Mouse (Mus musculus) liver, embryonic 11.5 days (tissue): ENCODE measurements around the gene Swt1. TPM values are rescaled to one million over a fixed set of nuclear protein-coding genes. Genes with fewer than 3 reads are reported as not detected.
"Not testable (repeated sequence)": the region's sequence is repeated elsewhere in the genome, so short reads cannot be mapped to it uniquely, and the experiment has no call there.

Experiments
- ATAC-seq: fragments of 200-750 bp; cut with Nextera tagmentation; replicated peaks from 2 replicates; pipeline ENCODE4 v1.8.0; 2017; ENCODE audit warnings: moderate number of reproducible peaks, mild to moderate bottlenecking, moderate TSS enrichment, moderate library complexity; ENCODE audit not compliant: low FRiP score
- DNase-seq: peaks from one replicate; pipeline ENCODE4 v3.0.0-alpha.2; 2017; ENCODE audit warnings: low spot score
- H3K27ac ChIP-seq: fragments of 300-500 bp; sonication (generic); 2 replicates; pipeline ENCODE4 v1.5.1; 2014; ENCODE audit warnings: mild to moderate bottlenecking, low read depth, low read length, control low read depth
- H3K27me3 ChIP-seq: fragments of 300-500 bp; sonication (generic); replicated peaks from 2 replicates; pipeline ENCODE4 v1.6.1; 2014; ENCODE audit warnings: low read length, mixed read lengths; ENCODE audit not compliant: control insufficient read depth, insufficient read depth
- H3K36me3 ChIP-seq: fragments of 300-500 bp; sonication (generic); 2 replicates; pipeline ENCODE4 v1.6.1; 2014; ENCODE audit warnings: mild to moderate bottlenecking, low read length, moderate library complexity, mixed read lengths; ENCODE audit not compliant: control insufficient read depth, insufficient read depth
- H3K4me1 ChIP-seq: fragments of 300-500 bp; sonication (generic); replicated peaks from 2 replicates; pipeline ENCODE4 v1.6.1; 2014; ENCODE audit warnings: low read length, mixed read lengths; ENCODE audit not compliant: control insufficient read depth, insufficient read depth
- H3K4me2 ChIP-seq: fragments of 300-500 bp; sonication (generic); 2 replicates; pipeline ENCODE4 v1.6.1; 2014; ENCODE audit warnings: mild to moderate bottlenecking, control low read depth, moderate library complexity
- H3K4me3 ChIP-seq: fragments of 300-500 bp; sonication (generic); 2 replicates; pipeline ENCODE4 v1.5.1; 2014; ENCODE audit warnings: low read depth, low read length, control low read depth
- H3K9ac ChIP-seq: fragments of 300-500 bp; sonication (generic); 2 replicates; pipeline ENCODE4 v1.6.1; 2014; ENCODE audit warnings: low read depth, low read length, control low read depth
- H3K9me3 ChIP-seq: fragments of 300-500 bp; sonication (generic); 2 replicates; pipeline ENCODE4 v1.6.1; 2016; ENCODE audit warnings: low read length, inconsistent platforms, mixed read lengths; ENCODE audit not compliant: control insufficient read depth
- WGBS: fragments of 180-500 bp; shearing (Covaris S2); extraction: QIAGEN DNeasy Blood & Tissue Kit; methylation state at CpG from one replicate; pipeline ENCODE4 v1.1.7; 2014; 5-methylcytosine and 5-hydroxymethylcytosine counted together
- polyA plus RNA-seq: library from polyadenylated mRNA; unstranded; fragments of >200 nt; fragmentation: Nextera tagmentation; extraction: Ambion mirVana; gene quantifications from 2 replicates; pipeline ENCODE4 v1.2.1, GENCODE M21; 2014

Gene Swt1
- polyA plus RNA-seq, 1 experiment from 2014 or later = 20.7 TPM

- H3K27ac ChIP-seq, H3K9ac ChIP-seq, ATAC-seq, H3K4me2 ChIP-seq, DNase-seq, H3K4me3 ChIP-seq, H3K27me3 ChIP-seq, H3K9me3 ChIP-seq: not testable (repeated sequence)
- H3K36me3 ChIP-seq = peaks cover 28% of the 10 kb centered on the region
- peaks cover 17% of the 10 kb centered on the region for H3K4me1 ChIP-seq
- 79% methylated on average over 4 of the region's 4 CpGs for WGBS
These were observed 80.0 kb downstream of the Swt1 start for GRCm38 (mm10) chr1:151348293-151348692.

GRCm38 (mm10) chr1:151346681-151347127 is 81.6 kb downstream of the Swt1 start:
- Histone ChIP-seq H3K9me3 (no peaks in the 10 kb centered on the region), H3K4me3 (peak overlapping the region; percentile 93), H3K9ac (peak overlapping the region; percentile 37; the same call in 1 of the 2 replicates), H3K27me3 (no peaks in the 10 kb centered on the region), H3K36me3 (peaks cover 18% of the 10 kb centered on the region), H3K4me1 (peaks cover 25% of the 10 kb centered on the region), H3K27ac (peak overlapping the region; percentile 69), H3K4me2 (peak overlapping the region; percentile 75)
- DNase-seq = peak; percentile 39
- ATAC-seq = peak; percentile 30
- 20% methylated on average over 6 of the region's 6 CpGs for WGBS

- Histone ChIP-seq H3K9ac (peak overlapping the region; percentile 93), H3K4me3 (peak overlapping the region; percentile 93), H3K27me3 (no peaks in the 10 kb centered on the region), H3K4me2 (peak overlapping the region; percentile 75), H3K36me3 (peaks cover 11% of the 10 kb centered on the region; the same call in 1 of the 2 replicates), H3K27ac (no peak overlapping the region), H3K9me3 (no peaks in the 10 kb centered on the region), H3K4me1 (peaks cover 27% of the 10 kb centered on the region)
- ATAC-seq (no peak), DNase-seq (no peak)
These were observed 82.4 kb downstream of the Swt1 start for GRCm38 (mm10) chr1:151345863-151346195.

- Histone ChIP-seq H3K9me3 (no peaks in the 10 kb centered on the region), H3K27me3 (no peaks in the 10 kb centered on the region), H3K9ac (peak overlapping the region; percentile 93), H3K4me1 (peaks cover 27% of the 10 kb centered on the region), H3K4me2 (peak overlapping the region; percentile 75), H3K4me3 (peak overlapping the region; percentile 93), H3K36me3 (peaks cover 6% of the 10 kb centered on the region; the same call in 1 of the 2 replicates), H3K27ac (peak overlapping the region; percentile 92)
- DNase-seq (peak; percentile 96), ATAC-seq (peak; percentile 80)
- WGBS = under 1% methylated on average over 51 of the region's 55 CpGs
These were observed 83.0 kb downstream of the Swt1 start for GRCm38 (mm10) chr1:151345109-151345862.

- Histone ChIP-seq H3K4me1 (peaks cover 30% of the 10 kb centered on the region), H3K27me3 (no peaks in the 10 kb centered on the region), H3K27ac (peak within 1 kb of the TSS; percentile 92), H3K4me2 (peak within 1 kb of the TSS; percentile 75), H3K9ac (peak within 1 kb of the TSS; percentile 93), H3K36me3 (peaks cover under 1% of the 10 kb centered on the region; the same call in 1 of the 2 replicates), H3K9me3 (no peaks in the 10 kb centered on the region), H3K4me3 (peak within 1 kb of the TSS; percentile 93)
- WGBS = under 1% methylated on average over 103 of the region's 104 CpGs
- ATAC-seq (peak; percentile 88), DNase-seq (peak; percentile 96)
These were observed 83.8 kb downstream of the Swt1 start, which contains the start of gene Ivns1abp for GRCm38 (mm10) chr1:151344283-151345108. TSS of gene Ivns1abp (plus strand) at chr1:151344477.

GRCm38 (mm10) chr1:151343571-151344282 is 84.5 kb downstream of the Swt1 start:
- peak; percentile 45 for DNase-seq
- WGBS = under 1% methylated on average over 17 of the region's 17 CpGs
- Histone ChIP-seq H3K9me3 (no peaks in the 10 kb centered on the region), H3K4me3 (peak overlapping the region; percentile 93), H3K27ac (peak overlapping the region; percentile 63), H3K27me3 (no peaks in the 10 kb centered on the region), H3K36me3 (no peaks in the 10 kb centered on the region), H3K4me2 (peak overlapping the region; percentile 75), H3K4me1 (peaks cover 36% of the 10 kb centered on the region), H3K9ac (peak overlapping the region; percentile 93)
- ATAC-seq = no peak

GRCm38 (mm10) chr1:151342968-151343367 is 85.3 kb downstream of the Swt1 start:
- no peaks in the 10 kb centered on the region for H3K36me3 ChIP-seq
- no peak overlapping the region for H3K9ac ChIP-seq
- peak overlapping the region; percentile 75 for H3K4me2 ChIP-seq
- ATAC-seq (no peak), DNase-seq (no peak)
- peak overlapping the region; percentile 93; the same call in 1 of the 2 replicates for H3K4me3 ChIP-seq
- peaks cover 38% of the 10 kb centered on the region for H3K4me1 ChIP-seq
- 33% methylated on average over 6 of the region's 6 CpGs for WGBS
- peak overlapping the region; percentile 63 for H3K27ac ChIP-seq
- no peaks in the 10 kb centered on the region for H3K27me3 ChIP-seq
- H3K9me3 ChIP-seq = no peaks in the 10 kb centered on the region

GRCm38 (mm10) chr1:151342311-151342710 is 85.9 kb downstream of the Swt1 start:
- Histone ChIP-seq H3K4me2 (no peak overlapping the region), H3K36me3 (no peaks in the 10 kb centered on the region), H3K4me1 (peaks cover 36% of the 10 kb centered on the region), H3K9me3 (no peaks in the 10 kb centered on the region), H3K4me3 (no peak overlapping the region), H3K9ac (no peak overlapping the region), H3K27ac (no peak overlapping the region), H3K27me3 (no peaks in the 10 kb centered on the region)
- ATAC-seq (no peak), DNase-seq (no peak)
- WGBS = 53% methylated on average over 3 of the region's 3 CpGs
